Mouse (Mus musculus) limb, embryonic 15.5 days (tissue): Measurements from ENCODE around the gene Gpd1. TPM values are rescaled to one million over a fixed set of nuclear protein-coding genes. Genes with fewer than 3 reads are reported as not detected.

ENCODE experiments used
- ATAC-seq: fragments of 200-750 bp; cut with Nextera tagmentation; 2 replicates; pipeline ENCODE4 v1.8.0; 2017; ENCODE audit warnings: low read depth, moderate TSS enrichment; ENCODE audit not compliant: insufficient number of reproducible peaks, low FRiP score, low TSS enrichment
- H3K27ac ChIP-seq: fragments of 300-500 bp; sonication (generic); 2 replicates; pipeline ENCODE4 v1.5.1; 2015; ENCODE audit warnings: moderate library complexity, mild to moderate bottlenecking, inconsistent platforms
- H3K27me3 ChIP-seq: fragments of 300-500 bp; sonication (generic); 2 replicates; pipeline ENCODE4 v1.6.1; 2015; ENCODE audit warnings: inconsistent platforms
- H3K36me3 ChIP-seq: fragments of 300-500 bp; sonication (generic); 2 replicates; pipeline ENCODE4 v1.6.1; 2015; ENCODE audit warnings: inconsistent platforms
- H3K4me1 ChIP-seq: fragments of 300-500 bp; sonication (generic); 2 replicates; pipeline ENCODE4 v1.6.1; 2015; ENCODE audit warnings: inconsistent platforms
- H3K4me2 ChIP-seq: fragments of 300-500 bp; sonication (generic); 2 replicates; pipeline ENCODE4 v1.6.1; 2015; ENCODE audit warnings: mild to moderate bottlenecking, inconsistent platforms
- H3K4me3 ChIP-seq: fragments of 300-500 bp; sonication (generic); 2 replicates; pipeline ENCODE4 v1.5.1; 2015; ENCODE audit warnings: mild to moderate bottlenecking, inconsistent platforms
- H3K9ac ChIP-seq: fragments of 300-500 bp; sonication (generic); 2 replicates; pipeline ENCODE4 v1.6.1; 2015; ENCODE audit warnings: inconsistent platforms
- H3K9me3 ChIP-seq: fragments of 300-500 bp; sonication (generic); 2 replicates; pipeline ENCODE4 v1.6.1; 2016; ENCODE audit warnings: inconsistent platforms
- WGBS: fragments of 180-500 bp; shearing (Covaris S2); methylation state at CpG from one replicate; pipeline ENCODE4 v1.1.7; 2015; 5-methylcytosine and 5-hydroxymethylcytosine counted together
- polyA plus RNA-seq: library from polyadenylated mRNA; unstranded; fragments of >200 nt; fragmentation: Nextera tagmentation; extraction: Ambion mirVana; gene quantifications from 2 replicates; pipeline ENCODE4 v1.2.1, GENCODE M21; 2015

Gene Gpd1
- polyA plus RNA-seq: 0.42 and 4.3 TPM in 2 replicates

DNA sequence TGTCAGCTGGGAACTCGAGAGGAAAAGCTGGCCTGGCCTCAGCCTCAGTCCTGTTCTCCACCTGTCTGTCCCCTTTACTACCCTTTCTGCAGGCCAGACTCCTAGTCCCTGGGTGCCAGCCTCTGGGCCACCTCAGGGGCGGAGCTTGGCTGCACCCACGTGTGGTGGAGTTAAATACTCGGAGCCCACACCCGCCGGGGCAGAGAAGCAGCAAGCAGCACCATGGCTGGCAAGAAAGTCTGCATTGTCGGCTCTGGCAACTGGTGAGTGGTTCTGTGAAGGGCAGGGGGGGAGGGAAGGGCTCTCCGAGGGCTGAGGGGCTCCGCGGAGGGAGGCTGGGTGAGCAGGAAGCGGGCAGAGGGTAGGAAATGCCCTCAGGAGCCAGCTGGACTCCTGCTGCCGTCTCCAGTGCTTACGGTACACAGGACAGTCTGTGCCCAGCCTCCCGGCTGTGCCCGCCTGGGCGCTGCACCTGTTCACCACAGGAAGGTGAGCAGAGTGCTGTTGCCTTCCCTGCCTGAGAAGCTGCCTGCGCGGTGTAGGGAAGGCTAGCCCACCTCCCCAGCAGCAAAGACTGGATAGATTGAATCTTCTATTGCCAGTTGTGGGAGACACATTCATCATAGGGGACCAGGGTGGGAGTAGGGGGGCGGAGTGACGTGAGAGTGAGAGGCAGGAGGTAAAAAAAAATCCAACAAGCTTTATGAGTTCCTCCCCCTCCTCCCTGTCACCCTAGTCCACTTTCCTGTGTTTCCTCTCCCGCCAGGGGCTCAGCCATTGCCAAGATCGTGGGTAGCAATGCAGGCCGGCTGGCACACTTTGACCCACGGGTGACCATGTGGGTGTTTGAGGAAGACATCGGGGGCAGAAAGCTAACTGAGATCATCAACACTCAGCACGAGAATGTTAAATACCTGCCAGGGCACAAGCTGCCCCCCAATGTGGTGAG lies at the start of gene Gpd1:
Gpd1 (plus strand) TSS at position 130 of the 949 bp plus-strand sequence.
- Histone ChIP-seq H3K27ac (no peak within 1 kb of the TSS), H3K4me1 (peaks cover 12% of the 10 kb centered on the region; the same call in 1 of the 2 replicates), H3K4me3 (no peak within 1 kb of the TSS), H3K9ac (no peak within 1 kb of the TSS), H3K36me3 (peaks cover 18% of the 10 kb centered on the region), H3K9me3 (no peaks in the 10 kb centered on the region), H3K27me3 (no peaks in the 10 kb centered on the region), H3K4me2 (no peak within 1 kb of the TSS)
- ATAC-seq: no peak
- WGBS: 64% methylated on average over 26 of the region's 26 CpGs

DNA sequence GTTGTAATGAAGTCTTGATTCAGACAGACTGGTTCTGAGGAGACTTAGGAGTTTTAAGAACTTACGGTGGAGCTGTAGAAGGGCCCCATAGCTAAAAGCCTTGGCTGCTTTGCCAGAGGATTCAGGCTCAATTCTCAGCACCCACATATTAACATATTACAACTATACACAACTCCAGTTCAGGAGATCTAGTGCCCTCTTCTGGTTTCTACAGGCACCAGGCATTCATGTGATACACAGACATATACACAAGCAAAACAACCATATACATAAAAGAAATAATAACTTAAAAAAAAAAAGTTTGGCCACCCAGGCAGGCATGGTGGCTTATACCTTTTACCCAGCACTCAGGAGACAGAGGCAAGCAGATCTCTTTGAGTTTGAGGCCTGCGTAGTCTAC lies 49.8 kb upstream of the Gpd1 start:
- H3K27ac ChIP-seq: no peak overlapping the region
- H3K4me2 ChIP-seq: no peak overlapping the region
- no peaks in the 10 kb centered on the region for H3K9me3 ChIP-seq
- ATAC-seq: no peak
- no peaks in the 10 kb centered on the region for H3K36me3 ChIP-seq
- H3K9ac ChIP-seq: no peak overlapping the region
- H3K4me1 ChIP-seq: peaks cover 31% of the 10 kb centered on the region
- H3K4me3 ChIP-seq: no peak overlapping the region
- H3K27me3 ChIP-seq: peaks cover 72% of the 10 kb centered on the region
- 100% methylated on average over 2 of the region's 2 CpGs for WGBS

DNA sequence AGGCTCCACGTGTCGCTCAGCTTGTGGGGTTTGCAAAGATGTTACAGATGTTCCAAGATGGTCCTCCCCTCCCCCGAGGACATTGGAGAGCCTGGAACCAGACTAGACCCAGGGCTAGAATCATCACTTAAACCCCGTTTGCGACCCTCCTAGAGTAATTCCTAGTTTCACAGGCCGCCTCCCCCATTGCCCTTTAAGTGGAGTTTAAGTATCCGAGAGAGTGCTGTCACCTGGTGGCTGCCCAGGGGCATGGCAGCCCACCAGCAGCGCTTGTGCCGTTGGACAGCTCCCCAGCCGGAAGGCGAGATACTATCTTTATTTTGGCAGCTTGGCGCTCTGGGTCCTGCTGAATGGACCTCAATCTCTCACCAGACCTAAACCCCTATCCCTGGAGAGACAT lies 48.4 kb upstream of the Gpd1 start:
- Histone ChIP-seq H3K9me3 (no peaks in the 10 kb centered on the region), H3K27me3 (peaks cover 85% of the 10 kb centered on the region), H3K4me2 (no peak overlapping the region), H3K4me1 (peaks cover 30% of the 10 kb centered on the region), H3K27ac (no peak overlapping the region), H3K9ac (no peak overlapping the region), H3K4me3 (no peak overlapping the region), H3K36me3 (no peaks in the 10 kb centered on the region)
- ATAC-seq: no peak
- WGBS: 1% methylated on average over 12 of the region's 12 CpGs

DNA sequence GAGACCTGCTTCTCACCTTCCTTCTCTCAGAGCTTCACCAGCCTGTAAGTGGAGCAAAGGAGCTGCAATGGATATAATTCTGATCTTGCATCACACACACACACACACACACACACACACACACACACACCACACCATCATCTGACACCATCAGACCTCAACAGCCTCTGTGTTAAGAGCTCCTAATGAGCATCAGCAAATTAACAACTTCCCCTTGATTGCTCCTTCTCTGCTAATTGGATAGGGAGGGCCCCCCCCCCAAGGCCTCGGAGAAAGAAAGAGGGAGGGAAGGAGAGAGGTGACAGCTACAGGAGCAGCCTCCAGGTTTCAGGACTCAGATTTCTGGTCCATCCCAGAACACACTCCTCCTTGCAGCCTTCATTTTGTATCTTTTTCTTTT lies 47.9 kb upstream of the Gpd1 start:
- 8% methylated on average over 1 of the region's 1 CpGs for WGBS
- H3K4me2 ChIP-seq: no peak overlapping the region
- no peaks in the 10 kb centered on the region for H3K36me3 ChIP-seq
- H3K4me3 ChIP-seq: no peak overlapping the region
- H3K9me3 ChIP-seq: no peaks in the 10 kb centered on the region
- no peak for ATAC-seq
- peaks cover 88% of the 10 kb centered on the region for H3K27me3 ChIP-seq
- H3K27ac ChIP-seq: no peak overlapping the region
- H3K9ac ChIP-seq: no peak overlapping the region
- H3K4me1 ChIP-seq: peaks cover 25% of the 10 kb centered on the region

DNA sequence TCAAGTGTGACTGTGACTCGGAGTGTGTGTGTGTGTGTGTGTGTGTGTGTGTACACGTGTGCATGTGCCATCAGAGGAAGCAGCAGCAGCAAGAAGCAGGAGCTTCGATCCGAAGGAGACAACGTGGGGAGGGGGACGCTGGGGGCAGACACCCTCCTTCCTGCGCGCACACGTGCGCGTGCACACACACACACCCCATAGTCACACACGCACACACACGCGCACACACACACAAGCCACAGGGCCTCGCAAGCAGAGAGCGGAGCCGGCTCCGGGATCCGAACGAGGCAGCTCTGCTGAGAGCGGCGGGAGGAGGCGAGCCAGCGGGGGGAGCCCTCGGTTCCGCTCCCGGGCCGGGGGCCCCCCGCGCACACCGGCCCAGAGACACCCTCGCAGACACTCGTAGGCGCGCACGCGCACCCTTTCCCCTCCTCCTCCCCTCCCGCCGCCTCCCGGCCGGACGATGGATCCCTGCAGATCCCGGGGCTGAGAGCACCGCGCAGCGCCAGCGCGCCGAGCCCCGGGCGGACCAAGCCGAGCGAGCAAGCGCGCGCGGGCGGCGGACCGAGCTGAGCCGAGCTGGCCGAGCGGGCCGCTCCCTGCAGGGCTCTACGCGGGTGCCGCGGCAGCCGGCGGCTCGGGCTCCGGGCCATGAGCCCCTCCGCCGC lies 47.0 kb upstream of the Gpd1 start, which contains the start of gene Asic1:
Asic1 (plus strand) TSS at position 215 of the 668 bp plus-strand sequence.
- Histone ChIP-seq H3K36me3 (no peaks in the 10 kb centered on the region), H3K27me3 (peaks cover 85% of the 10 kb centered on the region), H3K4me1 (peaks cover 16% of the 10 kb centered on the region), H3K9me3 (no peaks in the 10 kb centered on the region), H3K27ac (no peak within 1 kb of the TSS), H3K4me3 (peak within 1 kb of the TSS; percentile 57), H3K9ac (peak within 1 kb of the TSS; percentile 37), H3K4me2 (peak within 1 kb of the TSS; percentile 98)
- peak; percentile 52; the same call in 1 of the 2 replicates for ATAC-seq
- under 1% methylated on average over 53 of the region's 74 CpGs for WGBS

DNA sequence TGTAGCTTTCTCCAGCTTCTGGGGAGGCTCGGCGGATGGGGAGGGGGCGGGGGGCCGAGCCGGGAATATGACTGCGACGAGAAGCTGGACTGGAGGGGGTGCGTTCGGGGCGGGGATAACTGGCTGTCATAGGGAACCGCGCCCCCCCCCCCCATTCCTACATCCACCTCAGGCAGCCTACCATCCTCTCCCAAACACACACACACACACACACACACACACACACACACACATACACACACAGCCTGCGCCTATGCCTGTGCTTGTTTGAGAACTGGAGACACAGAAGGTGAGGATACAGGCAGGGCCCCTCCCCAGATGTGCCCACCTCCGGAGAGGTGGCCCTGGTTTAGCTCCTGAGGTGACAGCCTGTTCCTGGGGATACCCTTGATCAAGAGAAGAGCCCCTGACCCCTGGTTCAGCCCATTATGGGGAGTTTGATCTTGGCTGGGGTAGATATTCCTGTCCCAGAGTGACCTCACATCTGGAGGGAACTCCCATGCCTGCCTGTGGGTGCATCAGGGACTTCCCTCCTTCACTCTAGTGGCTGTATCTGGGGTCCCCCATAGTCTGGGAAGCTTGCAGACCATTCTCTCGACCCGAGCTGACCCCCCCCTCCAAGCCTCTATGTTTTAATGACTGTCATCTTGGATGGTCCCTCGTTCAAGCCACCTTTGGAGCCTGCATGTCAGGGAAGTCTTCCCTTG lies 46.2 kb upstream of the Gpd1 start:
- WGBS: 33% methylated on average over 5 of the region's 17 CpGs
- H3K27me3 ChIP-seq: peaks cover 77% of the 10 kb centered on the region
- H3K27ac ChIP-seq: no peak overlapping the region
- ATAC-seq: no peak
- H3K36me3 ChIP-seq: no peaks in the 10 kb centered on the region
- H3K4me1 ChIP-seq: peaks cover 16% of the 10 kb centered on the region
- no peaks in the 10 kb centered on the region for H3K9me3 ChIP-seq
- peak overlapping the region; percentile 37 for H3K9ac ChIP-seq
- H3K4me2 ChIP-seq: peak overlapping the region; percentile 98
- peak overlapping the region; percentile 57 for H3K4me3 ChIP-seq

DNA sequence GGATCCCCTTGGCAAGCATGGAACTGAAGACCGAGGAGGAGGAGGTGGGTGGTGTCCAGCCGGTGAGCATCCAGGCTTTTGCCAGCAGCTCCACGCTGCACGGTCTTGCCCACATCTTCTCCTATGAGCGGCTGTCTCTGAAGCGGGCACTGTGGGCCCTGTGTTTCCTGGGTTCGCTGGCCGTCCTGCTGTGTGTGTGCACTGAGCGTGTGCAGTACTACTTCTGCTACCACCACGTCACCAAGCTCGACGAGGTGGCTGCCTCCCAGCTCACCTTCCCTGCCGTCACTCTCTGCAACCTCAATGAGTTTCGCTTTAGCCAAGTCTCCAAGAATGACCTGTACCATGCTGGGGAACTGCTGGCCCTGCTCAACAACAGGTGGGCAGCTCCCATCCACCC lies 45.5 kb upstream of the Gpd1 start:
- Histone ChIP-seq H3K27me3 (peaks cover 70% of the 10 kb centered on the region), H3K9me3 (no peaks in the 10 kb centered on the region), H3K4me1 (peaks cover 16% of the 10 kb centered on the region), H3K4me2 (no peak overlapping the region), H3K36me3 (no peaks in the 10 kb centered on the region), H3K9ac (no peak overlapping the region), H3K4me3 (no peak overlapping the region), H3K27ac (no peak overlapping the region)
- 68% methylated on average over 14 of the region's 14 CpGs for WGBS
- no peak for ATAC-seq

DNA sequence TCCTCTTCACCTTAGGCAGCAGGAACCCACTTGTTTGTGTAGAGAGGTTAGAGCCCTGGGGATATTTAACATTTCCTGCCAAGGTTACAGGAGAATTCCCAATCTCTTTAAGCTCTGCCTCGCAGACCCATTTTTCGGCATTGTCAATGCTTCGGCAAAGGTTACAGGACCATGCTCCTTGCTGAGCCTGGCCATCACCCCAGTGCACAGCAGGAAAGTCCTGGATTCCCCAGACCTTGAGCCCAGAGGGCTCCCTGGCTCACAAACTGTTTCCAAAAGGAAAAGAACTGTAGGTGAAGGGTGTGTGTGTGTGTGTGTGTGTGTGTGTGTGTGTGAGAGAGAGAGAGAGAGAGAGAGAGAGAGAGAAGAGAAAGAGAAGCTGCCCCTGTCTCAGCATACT lies 42.4 kb upstream of the Gpd1 start:
- Histone ChIP-seq H3K4me1 (peaks cover 22% of the 10 kb centered on the region), H3K4me3 (no peak overlapping the region), H3K9ac (no peak overlapping the region), H3K9me3 (no peaks in the 10 kb centered on the region), H3K27me3 (peaks cover 51% of the 10 kb centered on the region), H3K36me3 (no peaks in the 10 kb centered on the region), H3K27ac (no peak overlapping the region), H3K4me2 (no peak overlapping the region)
- 80% methylated on average over 3 of the region's 3 CpGs for WGBS
- no peak for ATAC-seq

DNA sequence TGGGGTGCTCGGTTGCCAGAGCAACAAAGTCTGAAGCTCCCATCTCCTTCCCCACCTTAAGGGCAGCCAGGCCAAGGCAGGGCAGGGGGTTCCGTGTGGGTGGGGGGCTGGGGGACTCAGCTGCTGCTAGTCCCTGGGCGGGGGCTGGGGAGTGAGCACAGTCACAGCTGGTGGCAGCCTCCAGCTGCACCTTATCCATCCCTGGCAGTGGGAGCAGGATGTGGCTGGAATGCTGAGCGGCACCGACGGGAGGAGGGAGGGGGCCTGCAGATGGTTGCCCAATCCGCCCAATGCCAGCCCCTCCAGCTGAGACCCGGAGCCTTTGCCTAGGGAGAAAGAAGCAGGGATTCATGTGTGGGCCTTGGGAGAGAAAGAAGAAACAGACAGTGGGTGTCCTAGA lies 40.2 kb upstream of the Gpd1 start:
- Histone ChIP-seq H3K4me2 (no peak overlapping the region), H3K9ac (no peak overlapping the region), H3K27ac (no peak overlapping the region), H3K27me3 (peaks cover 29% of the 10 kb centered on the region), H3K4me1 (peaks cover 9% of the 10 kb centered on the region), H3K9me3 (no peaks in the 10 kb centered on the region), H3K4me3 (no peak overlapping the region), H3K36me3 (no peaks in the 10 kb centered on the region)
- 48% methylated on average over 8 of the region's 8 CpGs for WGBS
- ATAC-seq: no peak

DNA sequence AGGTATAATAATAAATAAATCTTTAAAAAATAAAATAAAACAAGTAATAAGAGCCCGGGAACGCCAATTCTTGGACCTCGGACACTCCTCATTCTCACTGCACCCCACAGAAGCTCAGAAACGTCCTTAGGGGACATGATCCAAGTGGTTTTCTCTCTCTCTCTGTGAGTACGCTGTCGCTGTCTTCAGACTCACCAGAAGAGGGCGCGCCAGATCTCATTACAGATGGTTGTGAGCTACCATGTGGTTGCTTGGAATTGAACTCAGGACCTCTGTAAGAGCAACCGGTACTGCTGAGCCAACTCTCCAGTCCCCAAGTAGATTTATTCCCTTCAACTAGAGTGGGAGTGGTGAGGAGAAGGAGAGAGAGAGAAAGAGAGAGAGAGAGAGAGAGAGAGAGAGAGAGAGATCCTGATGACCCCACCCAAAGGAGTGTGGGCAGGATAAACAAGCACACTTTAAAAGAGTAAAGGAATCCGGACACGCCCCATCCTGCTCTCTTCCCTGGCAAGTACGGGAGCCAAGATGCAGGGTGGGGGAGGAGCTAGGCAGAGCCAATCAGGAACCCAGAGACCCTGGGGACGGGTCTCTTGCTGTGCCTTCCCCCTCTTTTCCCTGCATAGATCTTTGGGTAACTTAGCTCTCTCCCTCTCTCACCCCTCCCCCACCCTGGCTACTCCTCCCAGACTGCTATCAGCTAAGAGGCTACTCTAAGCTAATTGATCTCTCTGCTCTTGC lies 39.1 kb upstream of the Gpd1 start:
- WGBS: 15% methylated on average over 13 of the region's 13 CpGs
- ATAC-seq: no peak
- no peaks in the 10 kb centered on the region for H3K9me3 ChIP-seq

DNA sequence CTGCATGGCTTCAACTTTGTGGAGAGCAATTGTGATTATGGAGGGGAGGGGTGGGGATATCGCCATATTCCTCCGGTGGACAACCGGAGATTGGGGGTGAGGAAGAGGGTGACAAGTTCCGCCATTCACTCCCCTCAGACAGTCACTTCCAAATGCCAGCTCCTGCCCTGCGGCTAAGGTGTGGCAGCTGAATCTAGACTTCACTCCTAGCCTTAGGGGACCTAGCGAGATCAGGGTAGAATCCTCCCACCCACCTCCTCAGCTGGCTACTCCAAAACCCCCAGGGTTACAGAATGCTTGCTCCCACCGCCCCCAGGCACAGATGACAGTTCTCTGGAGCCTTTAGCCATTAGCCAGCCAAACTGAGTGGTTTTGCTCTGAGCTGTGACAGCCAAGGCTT lies 38.3 kb upstream of the Gpd1 start:
- H3K4me3 ChIP-seq: no peak overlapping the region
- no peak for ATAC-seq
- H3K36me3 ChIP-seq: no peaks in the 10 kb centered on the region
- H3K4me2 ChIP-seq: no peak overlapping the region
- H3K9ac ChIP-seq: no peak overlapping the region
- peaks cover 11% of the 10 kb centered on the region for H3K27me3 ChIP-seq
- H3K27ac ChIP-seq: no peak overlapping the region
- H3K4me1 ChIP-seq: peaks cover 9% of the 10 kb centered on the region
- WGBS: 49% methylated on average over 7 of the region's 7 CpGs
- no peaks in the 10 kb centered on the region for H3K9me3 ChIP-seq

More for the DNA sequence above, 39.1 kb upstream of the Gpd1 start:
- peaks cover 9% of the 10 kb centered on the region for H3K4me1 ChIP-seq
- no peak overlapping the region for H3K9ac ChIP-seq
- peaks cover 18% of the 10 kb centered on the region for H3K27me3 ChIP-seq
- H3K36me3 ChIP-seq: no peaks in the 10 kb centered on the region
- no peak overlapping the region for H3K4me3 ChIP-seq
- H3K4me2 ChIP-seq: no peak overlapping the region
- H3K27ac ChIP-seq: no peak overlapping the region
